Mouse (Mus musculus): ENCODE results near the gene Sipa1l2. TPM values are rescaled to one million over a fixed set of nuclear protein-coding genes. Genes with fewer than 3 reads are reported as not detected.

Gene Sipa1l2
- polyA plus RNA-seq, 1 experiment from 2014 or later, result 10.0 TPM

- no peaks in the 10 kb centered on the region for H3K9me3 ChIP-seq (ENCODE audit: control insufficient read depth, low read length)
- no peak overlapping the region for H3K9ac ChIP-seq (ENCODE audit: low read depth, low read length)
- no peak overlapping the region for H3K27ac ChIP-seq (replicated peaks; ENCODE audit: low read depth, low read length)
- WGBS, result 52% methylated on average over 7 of the region's 7 CpGs
- no peaks in the 10 kb centered on the region for H3K36me3 ChIP-seq (ENCODE audit: control insufficient read depth, insufficient read depth, low read length)
- peaks cover 2% of the 10 kb centered on the region; the same call in 1 of the 2 replicates for H3K4me1 ChIP-seq (ENCODE audit: control insufficient read depth, insufficient read depth, low read length)
- no peak for ATAC-seq (ENCODE audit: low read depth)
- H3K4me3 ChIP-seq (ENCODE audit: low read depth, low read length), result no peak overlapping the region
- no peak for DNase-seq (ENCODE audit: low spot score)
- H3K4me2 ChIP-seq (ENCODE audit: low read depth, low read length), result no peak overlapping the region
- H3K27me3 ChIP-seq (replicated peaks; ENCODE audit: control insufficient read depth, insufficient read depth, low read length), result no peaks in the 10 kb centered on the region; the same call in 1 of the 2 replicates
These were observed 189.7 kb downstream of the Sipa1l2 start for GRCm38 (mm10) chr8:125379939-125380338.

DNA sequence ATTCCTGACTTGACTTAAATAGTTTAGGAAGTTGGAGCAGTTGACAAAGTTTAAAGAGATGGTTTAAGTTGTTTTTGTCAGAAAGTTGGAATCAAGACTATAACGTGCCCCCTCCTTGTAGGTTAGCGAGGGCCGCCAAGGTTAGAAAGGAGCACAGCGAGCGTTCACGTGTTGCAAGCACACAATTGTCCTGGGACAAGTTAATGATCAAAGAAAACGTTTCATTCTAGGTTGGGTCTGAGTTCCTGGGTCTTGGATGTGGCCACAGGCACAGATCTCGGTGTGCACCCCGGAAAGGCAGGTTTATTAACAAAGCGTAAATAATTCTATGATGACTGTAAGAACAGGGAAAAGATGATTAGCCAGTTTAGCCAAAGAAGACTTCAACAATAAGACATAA lies 190.5 kb downstream of the Sipa1l2 start:
- no peak overlapping the region for H3K4me3 ChIP-seq (ENCODE audit: low read depth, low read length)
- 73% methylated on average over 10 of the region's 10 CpGs for WGBS
- H3K4me2 ChIP-seq (ENCODE audit: low read depth, low read length), result no peak overlapping the region
- no peak overlapping the region for H3K9ac ChIP-seq (ENCODE audit: low read depth, low read length)
- H3K27me3 ChIP-seq (replicated peaks; ENCODE audit: control insufficient read depth, insufficient read depth, low read length), result no peaks in the 10 kb centered on the region; the same call in 1 of the 2 replicates
- no peaks in the 10 kb centered on the region for H3K36me3 ChIP-seq (ENCODE audit: control insufficient read depth, insufficient read depth, low read length)
- no peaks in the 10 kb centered on the region for H3K9me3 ChIP-seq (ENCODE audit: control insufficient read depth, low read length)
- no peak overlapping the region for H3K27ac ChIP-seq (replicated peaks; ENCODE audit: low read depth, low read length)
- no peak for DNase-seq (ENCODE audit: low spot score)
- peaks cover 2% of the 10 kb centered on the region; the same call in 1 of the 2 replicates for H3K4me1 ChIP-seq (ENCODE audit: control insufficient read depth, insufficient read depth, low read length)
- no peak for ATAC-seq (ENCODE audit: low read depth)

GRCm38 (mm10) chr8:125377704-125378103 lies 191.9 kb downstream of the Sipa1l2 start:
- no peak for DNase-seq (ENCODE audit: low spot score)
- peaks cover 2% of the 10 kb centered on the region; the same call in 1 of the 2 replicates for H3K4me1 ChIP-seq (ENCODE audit: control insufficient read depth, insufficient read depth, low read length)
- H3K36me3 ChIP-seq (ENCODE audit: control insufficient read depth, insufficient read depth, low read length), result no peaks in the 10 kb centered on the region
- H3K9me3 ChIP-seq (ENCODE audit: control insufficient read depth, low read length), result no peaks in the 10 kb centered on the region
- H3K27me3 ChIP-seq (replicated peaks; ENCODE audit: control insufficient read depth, insufficient read depth, low read length), result no peaks in the 10 kb centered on the region; the same call in 1 of the 2 replicates
- H3K27ac ChIP-seq (replicated peaks; ENCODE audit: low read depth, low read length), result no peak overlapping the region
- no peak for ATAC-seq (ENCODE audit: low read depth)
- no peak overlapping the region for H3K4me3 ChIP-seq (ENCODE audit: low read depth, low read length)
- WGBS, result 68% methylated on average over 3 of the region's 3 CpGs
- no peak overlapping the region for H3K9ac ChIP-seq (ENCODE audit: low read depth, low read length)
- H3K4me2 ChIP-seq (ENCODE audit: low read depth, low read length), result no peak overlapping the region

GRCm38 (mm10) chr8:125376448-125376845 lies 193.2 kb downstream of the Sipa1l2 start:
- 63% methylated on average over 6 of the region's 6 CpGs for WGBS
- ATAC-seq (ENCODE audit: low read depth), result peak; percentile 39; the same call in 1 of the 2 replicates
- no peaks in the 10 kb centered on the region for H3K27me3 ChIP-seq (replicated peaks; ENCODE audit: control insufficient read depth, insufficient read depth, low read length)
- peaks cover 2% of the 10 kb centered on the region; the same call in 1 of the 2 replicates for H3K4me1 ChIP-seq (ENCODE audit: control insufficient read depth, insufficient read depth, low read length)
- no peak overlapping the region for H3K9ac ChIP-seq (ENCODE audit: low read depth, low read length)
- H3K4me2 ChIP-seq (ENCODE audit: low read depth, low read length), result no peak overlapping the region
- no peaks in the 10 kb centered on the region for H3K9me3 ChIP-seq (ENCODE audit: control insufficient read depth, low read length)
- DNase-seq (ENCODE audit: low spot score), result no peak
- H3K36me3 ChIP-seq (ENCODE audit: control insufficient read depth, insufficient read depth, low read length), result no peaks in the 10 kb centered on the region
- H3K27ac ChIP-seq (replicated peaks; ENCODE audit: low read depth, low read length), result no peak overlapping the region
- H3K4me3 ChIP-seq (ENCODE audit: low read depth, low read length), result no peak overlapping the region

DNA sequence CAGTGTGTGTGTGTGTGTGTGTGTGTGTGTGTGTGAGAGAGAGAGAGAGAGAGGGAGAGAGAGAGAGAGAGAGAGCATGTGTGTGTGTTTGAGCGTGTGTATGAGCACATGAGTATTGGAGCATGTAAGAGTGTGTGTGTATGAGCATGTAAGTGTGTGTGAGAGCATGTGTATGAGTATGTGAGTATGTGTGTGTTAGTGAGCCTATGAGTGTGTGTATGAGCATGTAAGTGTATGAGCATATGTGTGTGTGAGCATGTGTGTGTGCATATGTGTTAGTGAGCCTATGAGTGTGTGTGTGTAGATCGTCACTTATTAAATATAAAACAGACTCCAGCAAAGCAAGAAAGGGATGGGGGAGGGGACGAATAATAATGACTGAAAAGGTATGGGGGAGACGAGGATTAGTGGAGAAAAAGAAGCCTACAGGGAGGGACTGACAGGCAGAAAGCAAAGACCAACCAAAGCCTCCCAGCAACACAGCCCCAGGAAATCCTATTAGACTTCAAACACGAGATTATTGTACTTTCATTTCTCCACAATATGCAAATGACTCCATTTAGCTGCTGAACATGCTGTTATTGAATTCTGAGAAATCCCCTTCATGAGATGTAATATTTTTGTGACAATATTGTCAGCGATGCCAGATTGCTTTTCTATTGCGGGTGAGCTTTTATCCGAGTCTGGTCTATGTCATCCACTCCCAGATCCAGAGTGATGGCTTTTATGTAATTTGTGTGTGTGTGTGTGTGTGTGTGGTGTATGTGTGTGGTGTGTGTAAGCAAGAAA lies 193.8 kb downstream of the Sipa1l2 start:
- Histone ChIP-seq H3K4me1 (ENCODE audit: control insufficient read depth, insufficient read depth, low read length) (peaks cover 2% of the 10 kb centered on the region; the same call in 1 of the 2 replicates), H3K9me3 (ENCODE audit: control insufficient read depth, low read length) (no peaks in the 10 kb centered on the region), H3K36me3 (ENCODE audit: control insufficient read depth, insufficient read depth, low read length) (no peaks in the 10 kb centered on the region), H3K27me3 (replicated peaks; ENCODE audit: control insufficient read depth, insufficient read depth, low read length) (no peaks in the 10 kb centered on the region), H3K27ac (replicated peaks; ENCODE audit: low read depth, low read length) (no peak overlapping the region), H3K9ac (ENCODE audit: low read depth, low read length) (no peak overlapping the region), H3K4me3 (ENCODE audit: low read depth, low read length) (no peak overlapping the region), H3K4me2 (ENCODE audit: low read depth, low read length) (no peak overlapping the region)
- DNase-seq (ENCODE audit: low spot score) (no peak), ATAC-seq (ENCODE audit: low read depth) (no peak)
- WGBS, result 49% methylated on average over 8 of the region's 8 CpGs

GRCm38 (mm10) chr8:125372596-125372995 lies 197.0 kb downstream of the Sipa1l2 start:
- Histone ChIP-seq H3K27me3 (replicated peaks; ENCODE audit: control insufficient read depth, insufficient read depth, low read length) (no peaks in the 10 kb centered on the region), H3K36me3 (ENCODE audit: control insufficient read depth, insufficient read depth, low read length) (no peaks in the 10 kb centered on the region), H3K4me1 (ENCODE audit: control insufficient read depth, insufficient read depth, low read length) (peaks cover 16% of the 10 kb centered on the region), H3K9ac (ENCODE audit: low read depth, low read length) (no peak overlapping the region), H3K27ac (replicated peaks; ENCODE audit: low read depth, low read length) (no peak overlapping the region), H3K4me3 (ENCODE audit: low read depth, low read length) (no peak overlapping the region), H3K4me2 (ENCODE audit: low read depth, low read length) (no peak overlapping the region), H3K9me3 (ENCODE audit: control insufficient read depth, low read length) (no peaks in the 10 kb centered on the region)
- ATAC-seq (ENCODE audit: low read depth) (no peak), DNase-seq (ENCODE audit: low spot score) (peak; percentile 62)
- 73% methylated on average over 4 of the region's 4 CpGs for WGBS

DNA sequence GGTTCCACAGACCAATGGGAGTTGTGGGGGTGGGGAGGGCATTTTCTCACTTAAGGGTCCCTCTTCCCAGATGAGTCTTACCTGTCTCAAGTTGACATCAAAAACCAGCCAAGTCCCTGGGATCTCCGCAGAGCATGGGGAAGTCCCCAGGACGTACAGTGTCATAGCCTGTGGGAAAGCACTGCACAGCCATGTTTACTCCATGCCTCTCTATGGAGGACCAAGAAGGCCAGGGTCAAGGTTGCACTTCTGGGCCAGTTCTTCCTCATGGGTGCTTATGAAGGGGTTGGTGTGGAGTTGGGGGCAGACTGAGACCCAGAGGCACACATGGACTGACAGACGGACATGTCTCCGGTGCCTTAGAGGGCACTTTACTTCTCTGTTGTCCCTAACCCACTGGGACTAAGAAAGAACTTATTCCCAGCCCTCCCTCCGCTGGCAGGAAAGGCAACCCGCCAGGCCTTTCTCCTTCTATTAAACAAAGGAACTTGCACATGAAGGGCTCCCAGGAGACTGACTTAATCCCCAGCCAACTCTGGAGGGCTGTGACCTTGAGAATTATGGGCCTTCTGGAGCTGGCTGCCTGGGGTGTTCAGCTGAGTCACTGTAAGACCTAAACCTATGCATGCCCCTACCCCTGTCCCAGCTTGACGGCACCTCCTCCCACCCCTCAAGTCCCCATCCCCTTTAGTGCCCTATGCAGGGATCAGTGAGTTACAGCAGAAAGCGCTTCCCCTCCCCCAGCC lies 199.9 kb downstream of the Sipa1l2 start:
- Histone ChIP-seq H3K9ac (ENCODE audit: low read depth, low read length) (no peak overlapping the region), H3K27me3 (replicated peaks; ENCODE audit: control insufficient read depth, insufficient read depth, low read length) (no peaks in the 10 kb centered on the region), H3K4me3 (ENCODE audit: low read depth, low read length) (no peak overlapping the region), H3K27ac (replicated peaks; ENCODE audit: low read depth, low read length) (no peak overlapping the region), H3K4me2 (ENCODE audit: low read depth, low read length) (no peak overlapping the region), H3K4me1 (ENCODE audit: control insufficient read depth, insufficient read depth, low read length) (peaks cover 14% of the 10 kb centered on the region; the same call in 1 of the 2 replicates), H3K36me3 (ENCODE audit: control insufficient read depth, insufficient read depth, low read length) (no peaks in the 10 kb centered on the region), H3K9me3 (ENCODE audit: control insufficient read depth, low read length) (no peaks in the 10 kb centered on the region)
- DNase-seq (ENCODE audit: low spot score) (peak; percentile 68), ATAC-seq (ENCODE audit: low read depth) (0 out of 2 replicates have a peak, but pooled peaks have one; percentile 34)
- 45% methylated on average over 8 of the region's 8 CpGs for WGBS

GRCm38 (mm10) chr8:125368341-125369035 lies 201.1 kb downstream of the Sipa1l2 start:
- no peak overlapping the region for H3K9ac ChIP-seq (ENCODE audit: low read depth, low read length)
- no peak overlapping the region for H3K27ac ChIP-seq (replicated peaks; ENCODE audit: low read depth, low read length)
- peaks cover 14% of the 10 kb centered on the region; the same call in 1 of the 2 replicates for H3K4me1 ChIP-seq (ENCODE audit: control insufficient read depth, insufficient read depth, low read length)
- 57% methylated on average over 4 of the region's 4 CpGs for WGBS
- DNase-seq (ENCODE audit: low spot score), result no peak
- H3K9me3 ChIP-seq (ENCODE audit: control insufficient read depth, low read length), result no peaks in the 10 kb centered on the region
- H3K27me3 ChIP-seq (replicated peaks; ENCODE audit: control insufficient read depth, insufficient read depth, low read length), result no peaks in the 10 kb centered on the region
- no peak overlapping the region for H3K4me3 ChIP-seq (ENCODE audit: low read depth, low read length)
- no peak overlapping the region for H3K4me2 ChIP-seq (ENCODE audit: low read depth, low read length)
- ATAC-seq (ENCODE audit: low read depth), result 0 out of 2 replicates have a peak, but pooled peaks have one; percentile 32
- H3K36me3 ChIP-seq (ENCODE audit: control insufficient read depth, insufficient read depth, low read length), result no peaks in the 10 kb centered on the region

All from embryonic facial prominence, embryonic 14.5 days (tissue).